Mouse (Mus musculus): Measurements from ENCODE around the gene Ppp1r35. TPM values are rescaled to one million over a fixed set of nuclear protein-coding genes. Genes with fewer than 3 reads are reported as not detected.

The Ppp1r35 gene
- total RNA-seq, 2 experiments from 2014 or later = 26.0 to 29.2 TPM

DNA sequence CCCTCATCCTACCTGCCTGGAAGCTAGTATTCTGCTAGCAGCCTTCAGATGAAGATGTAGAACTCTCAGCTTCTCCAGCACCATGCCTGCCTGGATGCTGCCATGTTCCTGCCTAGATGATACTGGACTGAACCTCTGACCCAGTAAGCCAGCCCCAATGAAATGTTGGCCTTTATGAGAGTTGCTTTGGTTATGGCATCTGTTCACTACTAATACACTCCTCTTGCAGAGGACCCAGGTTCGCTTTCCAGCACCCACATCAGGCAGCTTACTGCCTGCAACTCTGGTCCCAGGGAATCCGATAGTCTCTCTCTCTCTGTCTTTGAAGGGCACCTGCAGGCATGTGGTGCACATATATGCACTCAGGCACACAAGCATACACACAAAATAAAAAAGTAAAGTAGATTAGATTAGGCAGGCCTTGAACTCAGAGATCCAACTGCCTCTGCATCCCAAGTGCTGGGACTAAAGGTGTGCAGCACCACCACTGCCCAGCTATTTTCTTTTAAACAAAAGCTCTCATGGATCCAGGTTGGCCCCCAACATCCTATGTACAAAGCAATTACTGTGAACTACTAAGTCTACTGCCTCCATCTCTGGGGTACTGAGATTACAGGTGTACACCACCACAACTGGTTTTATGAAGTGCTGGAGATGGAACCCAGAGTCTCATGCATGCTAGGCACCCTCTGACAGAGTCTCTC, 2.9 kb upstream of the Ppp1r35 start:
- DNase-seq (ENCODE audit: low spot score in 2 of 2) = no peak
- intact Hi-C loops (cut with DNase I) = no loop called here

- DNase-seq (ENCODE audit: low spot score in 2 of 2) = no peak
- intact Hi-C loops (cut with DNase I) = no loop called here
Observed at GRCm38 (mm10) chr5:137776408-137776918, 2.2 kb upstream of the Ppp1r35 start.

DNA sequence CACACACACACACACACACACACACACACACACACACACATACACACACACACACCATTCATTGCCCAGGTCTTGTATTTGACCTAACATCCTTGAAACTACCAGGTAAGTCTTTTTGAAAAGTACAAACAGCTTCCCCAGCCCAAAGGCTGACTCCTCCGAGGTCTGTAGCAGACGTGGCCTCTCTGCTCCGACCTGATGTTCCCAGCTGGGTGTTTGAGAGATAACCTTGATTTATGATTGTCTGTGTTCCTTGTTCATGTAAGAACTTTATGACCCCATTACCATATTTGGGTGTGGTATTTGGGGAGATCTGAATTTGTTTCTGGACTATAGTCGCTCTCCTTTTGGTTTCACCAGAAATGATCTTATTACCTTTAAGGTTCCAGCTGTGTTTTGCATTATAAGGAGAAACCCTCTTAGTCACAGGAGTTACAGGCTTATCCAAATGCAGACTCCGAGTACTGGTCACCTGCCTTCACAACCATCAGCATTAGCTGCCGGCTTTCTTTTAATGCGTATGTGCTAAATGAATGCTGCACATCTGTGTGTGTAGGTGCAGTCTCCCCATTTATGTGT, 1.3 kb upstream of the Ppp1r35 start:
- intact Hi-C loops (cut with DNase I) = no loop called here

GRCm38 (mm10) chr5:137779053-137779933, 644 bp downstream of the Ppp1r35 start:
- intact Hi-C loops (cut with DNase I) = no loop called here
- DNase-seq (ENCODE audit: low spot score in 2 of 2) = no peak

More for the DNA sequence above, 1.3 kb upstream of the Ppp1r35 start:
- DNase-seq (ENCODE audit: low spot score in 2 of 2) = no peak

- intact Hi-C loops (cut with DNase I) = loop anchor here (10.0 kb wide), 1 partner anchor 333 kb away; the partner anchor contains the start of gene Zscan21
- DNase-seq (ENCODE audit: low spot score in 2 of 2) = no peak
Observed at GRCm38 (mm10) chr5:137781661-137782060, 3.0 kb downstream of the Ppp1r35 start.

GRCm38 (mm10) chr5:137782776-137783522, 4.3 kb downstream of the Ppp1r35 start:
- intact Hi-C loops (cut with DNase I) = loop anchor here (10.0 kb wide), 1 partner anchor 332 kb away; the partner anchor contains the start of gene Zscan21

GRCm38 (mm10) chr5:137783901-137784540, 5.4 kb downstream of the Ppp1r35 start:
- intact Hi-C loops (cut with DNase I) = loop anchor here (10.0 kb wide), 1 partner anchor 331 kb away; the partner anchor contains the start of gene Zscan21

More at GRCm38 (mm10) chr5:137782776-137783522, 4.3 kb downstream of the Ppp1r35 start:
- no peak for DNase-seq (ENCODE audit: low spot score in 2 of 2)

DNA sequence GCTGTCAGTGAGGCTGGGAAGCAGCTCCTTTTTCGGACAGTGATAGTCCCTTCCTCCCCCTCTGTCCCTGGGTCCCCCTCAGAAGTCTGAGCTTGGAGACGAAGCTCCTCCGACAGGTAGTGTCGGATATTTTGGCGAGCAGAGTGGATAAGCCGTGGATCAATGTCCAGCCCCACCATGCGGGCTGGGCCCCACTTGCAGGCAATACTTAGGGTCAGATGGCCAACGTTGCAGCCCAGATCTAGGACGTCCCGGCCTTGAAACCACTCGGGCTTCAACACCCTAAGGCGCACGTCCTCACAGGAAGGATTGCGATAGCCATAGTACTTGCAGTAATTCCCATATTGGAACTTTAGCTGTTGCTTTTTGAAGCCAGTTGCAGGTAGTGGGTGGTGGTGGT, 5.9 kb downstream of the Ppp1r35 start:
- intact Hi-C loops (cut with DNase I) = loop anchor here (10.0 kb wide), 1 partner anchor 330 kb away; the partner anchor contains the start of gene Zscan21
- no peak for DNase-seq (ENCODE audit: low spot score in 2 of 2)

More at GRCm38 (mm10) chr5:137783901-137784540, 5.4 kb downstream of the Ppp1r35 start:
- no peak for DNase-seq (ENCODE audit: low spot score in 2 of 2)

DNA sequence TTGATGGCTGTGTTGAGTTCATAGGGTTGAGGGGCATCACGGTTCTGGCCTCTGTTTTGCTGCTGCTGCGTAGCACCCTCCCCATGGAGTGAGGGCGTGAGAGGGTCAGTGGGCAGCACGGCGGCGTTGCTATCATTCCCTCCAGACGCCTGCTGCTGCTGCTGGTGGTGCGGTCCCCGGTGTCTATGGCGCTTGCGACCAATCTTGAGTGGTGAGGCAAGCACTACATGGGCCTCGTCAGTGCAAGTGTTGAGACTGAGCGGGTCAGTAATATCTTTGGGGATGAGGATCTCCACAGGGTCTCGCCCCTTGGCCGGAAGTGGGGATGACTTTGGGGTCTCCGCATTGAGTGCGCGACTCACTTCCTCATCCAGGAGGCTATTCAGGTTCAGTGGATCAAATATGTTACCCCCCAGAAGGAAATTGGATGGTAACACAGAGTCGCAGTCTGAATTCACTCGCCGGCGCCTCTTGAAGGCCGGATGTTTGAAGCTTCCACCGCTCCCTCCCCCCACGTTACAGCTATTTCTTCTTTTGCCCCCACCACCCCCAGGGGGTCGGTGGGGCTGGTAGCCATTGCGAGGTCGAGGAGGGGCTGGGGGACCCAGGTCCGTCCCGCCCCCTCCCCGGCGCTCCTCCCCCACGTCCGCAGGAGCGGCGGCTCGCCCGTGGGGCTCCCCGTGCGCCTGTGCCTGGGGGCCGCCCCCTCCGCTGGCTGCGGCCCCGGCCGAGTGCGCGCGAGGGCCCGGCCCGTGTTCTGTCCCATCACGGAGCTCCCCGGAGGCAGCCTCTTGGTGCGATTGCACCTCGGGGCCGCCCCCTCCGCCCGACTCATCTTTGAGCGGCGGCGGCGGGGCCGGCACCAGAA, 6.7 kb downstream of the Ppp1r35 start:
- intact Hi-C loops (cut with DNase I) = loop anchor here (5.0 to 10.0 kb wide), 2 partner anchors 329 to 372 kb away; partner anchors contain the start of genes Zfp113 and Zscan21
- DNase-seq (ENCODE audit: low spot score in 2 of 2) = peak; percentile 26 to 64

- peak; percentile 100 for DNase-seq (ENCODE audit: low spot score in 2 of 2)
- intact Hi-C loops (cut with DNase I) = loop anchor here (5.0 to 10.0 kb wide), 2 partner anchors 328 to 371 kb away; partner anchors contain the start of genes Zfp113 and Zscan21
Observed at GRCm38 (mm10) chr5:137786109-137786942, 7.7 kb downstream of the Ppp1r35 start.

DNA sequence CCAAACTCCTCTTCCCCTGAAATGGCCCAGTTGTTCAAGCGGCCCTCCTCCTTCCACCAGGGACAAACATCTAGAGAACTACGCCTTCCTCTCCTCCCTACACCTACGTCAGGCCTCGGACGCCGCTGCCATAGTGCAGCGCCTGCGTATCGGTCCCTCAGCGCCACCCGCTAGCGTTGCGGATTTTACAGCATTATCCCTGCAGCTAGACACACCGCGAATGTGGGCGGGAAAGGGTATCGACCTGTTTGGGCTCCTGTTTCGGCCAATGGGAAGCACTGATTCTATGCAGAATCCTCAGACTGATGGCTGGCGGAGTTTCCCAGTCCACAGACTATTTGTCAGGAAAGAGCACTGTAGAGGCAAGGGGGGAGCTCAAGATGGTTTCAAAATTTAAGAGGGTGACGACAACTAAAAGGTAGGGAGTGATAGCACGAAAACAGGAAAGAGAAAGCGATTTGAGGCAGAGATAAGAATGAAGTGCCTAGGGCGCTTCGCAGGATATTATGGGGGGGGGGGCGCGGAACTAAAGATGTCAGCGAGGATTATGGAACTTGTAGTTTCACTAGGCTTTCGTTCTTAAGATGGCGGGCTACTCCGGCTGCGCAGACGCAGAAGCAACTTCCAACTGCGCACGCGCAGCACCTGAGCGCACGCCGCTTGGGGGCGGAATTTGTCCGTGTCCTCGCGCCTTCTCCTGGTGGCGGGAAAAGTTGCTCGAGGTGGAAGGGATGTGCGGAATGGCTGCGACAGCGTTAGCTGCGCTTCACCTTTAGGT, 8.7 kb downstream of the Ppp1r35 start, which contains the start of the genes Mepce and Zcwpw1:
Gene Mepce (minus strand): TSS at position 505 of the 778 bp plus-strand sequence.
Gene Zcwpw1 (plus strand): TSS at position 648 of the 778 bp plus-strand sequence.
- intact Hi-C loops (cut with DNase I) = loop anchor here (5.0 to 10.0 kb wide), 2 partner anchors 327 to 370 kb away; partner anchors contain the start of genes Zfp113 and Zscan21
- peak; percentile 96 to 97 for DNase-seq (ENCODE audit: low spot score in 2 of 2)

DNA sequence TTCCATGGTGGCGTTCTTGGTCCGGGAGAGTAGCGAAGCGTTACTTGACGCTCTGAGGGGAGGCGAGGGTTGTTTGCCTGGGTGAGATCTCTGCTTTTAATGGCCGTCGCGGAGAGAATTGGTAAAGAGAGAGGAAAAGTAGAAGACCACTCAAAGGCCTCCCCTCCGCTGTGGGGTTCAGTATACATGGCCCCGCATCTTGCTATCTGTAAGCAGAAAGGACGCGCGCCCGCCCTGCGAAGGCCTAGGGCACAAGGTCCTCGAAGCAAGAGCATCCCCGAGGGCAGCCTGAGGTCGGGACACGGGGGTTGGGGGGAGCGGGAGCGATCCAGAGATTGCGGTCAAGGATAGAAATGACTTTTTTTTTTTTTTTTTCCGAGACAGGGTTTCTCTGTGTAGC, 9.5 kb downstream of the Ppp1r35 start:
- intact Hi-C loops (cut with DNase I) = loop anchor here (5.0 to 10.0 kb wide), 2 partner anchors 327 to 369 kb away; partner anchors contain the start of genes Zfp113 and Zscan21
- peak in 1 of 2 experiments; percentile 19 for DNase-seq (ENCODE audit: low spot score in 2 of 2)

- DNase-seq (ENCODE audit: low spot score in 2 of 2) = no peak
- intact Hi-C loops (cut with DNase I) = loop anchor here (5.0 to 10.0 kb wide), 2 partner anchors 326 to 368 kb away; partner anchors contain the start of genes Zfp113 and Zscan21
Observed at GRCm38 (mm10) chr5:137788946-137789531, 10.4 kb downstream of the Ppp1r35 start.

DNA sequence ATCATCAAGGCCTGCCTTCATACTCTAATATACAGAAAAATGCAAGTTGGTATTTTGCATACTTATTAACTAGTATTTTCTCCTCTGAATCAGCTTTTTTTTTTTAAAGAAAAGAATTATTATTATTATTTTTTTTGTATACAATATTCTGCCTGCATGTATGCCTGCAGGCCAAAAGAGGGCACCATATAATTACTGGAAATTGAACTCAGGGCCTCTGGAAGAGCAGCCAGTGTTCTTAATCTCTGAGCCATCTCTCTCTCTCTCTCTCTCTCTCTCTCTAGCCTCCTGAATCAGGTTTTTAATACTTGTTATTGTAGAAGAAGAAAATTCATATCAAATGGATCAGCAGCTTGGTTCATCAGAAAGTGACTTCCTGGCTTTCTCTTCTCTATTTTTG, 12.9 kb downstream of the Ppp1r35 start:
- intact Hi-C loops (cut with DNase I) = loop anchor here (10.0 kb wide), 1 partner anchor 163 kb away; no protein-coding TSS in a partner anchor
- DNase-seq (ENCODE audit: low spot score in 2 of 2) = no peak

DNA sequence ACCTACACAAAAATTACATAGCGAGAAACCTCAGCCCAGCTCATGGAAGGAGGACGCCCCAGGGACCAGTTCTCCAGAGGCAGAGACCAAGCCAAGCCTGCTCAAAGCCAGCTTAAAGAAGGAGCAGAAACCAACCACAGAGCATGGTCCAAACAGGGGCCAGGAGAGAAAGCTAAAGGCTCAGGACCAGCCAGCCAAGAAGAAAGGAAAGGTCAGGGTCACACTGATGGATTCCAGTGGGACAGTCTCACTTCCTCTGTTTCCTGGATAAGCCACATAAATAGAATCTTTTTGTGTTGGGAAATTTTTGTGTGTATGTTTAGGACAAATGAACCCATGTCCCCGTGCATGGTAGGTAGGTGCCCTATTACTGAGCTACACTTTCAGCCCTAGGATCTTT, 18.0 kb downstream of the Ppp1r35 start:
- no peak for DNase-seq (ENCODE audit: low spot score in 2 of 2)
- intact Hi-C loops (cut with DNase I) = loop anchor here (5.0 to 10.0 kb wide), 2 partner anchors 81 to 158 kb away; no protein-coding TSS in a partner anchor

Data from left cerebral cortex, postnatal 14 days (tissue).